Mouse (Mus musculus) right cerebral cortex, adult 18-20 months (tissue): ENCODE data around the gene Gemin5.
A peak's percentile ranks its signal among the peaks of the same experiment; 100 is the strongest.
"Not testable (repeated sequence)": the region's sequence is repeated elsewhere in the genome, so short reads cannot be mapped to it uniquely, and the experiment has no call there.

ENCODE experiments used
- DNase-seq: peaks from one replicate; pipeline ENCODE4 v3.0.0; 2022; ENCODE audit warnings: mixed read lengths

The Gemin5 gene

DNA sequence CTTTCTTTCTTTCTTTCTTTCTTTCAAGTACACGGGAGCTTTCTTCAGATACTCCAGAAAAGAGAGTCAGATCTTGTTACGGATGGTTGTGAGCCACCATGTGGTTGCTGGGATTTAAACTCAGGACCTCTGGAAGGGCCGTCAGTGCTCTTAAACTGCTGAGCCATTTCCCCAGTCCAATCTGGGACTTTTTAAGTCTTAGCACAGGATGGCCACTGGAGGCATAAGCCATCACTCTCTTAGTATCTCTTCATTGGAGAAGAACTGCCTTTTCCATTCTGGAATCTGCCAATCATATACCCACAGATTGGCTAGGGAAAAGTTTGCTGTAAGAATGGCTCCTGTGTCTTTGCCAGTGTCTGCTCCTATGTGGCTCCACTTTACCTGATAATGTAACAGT lies 61.3 kb downstream of the Gemin5 start:
- no peak for DNase-seq

DNA sequence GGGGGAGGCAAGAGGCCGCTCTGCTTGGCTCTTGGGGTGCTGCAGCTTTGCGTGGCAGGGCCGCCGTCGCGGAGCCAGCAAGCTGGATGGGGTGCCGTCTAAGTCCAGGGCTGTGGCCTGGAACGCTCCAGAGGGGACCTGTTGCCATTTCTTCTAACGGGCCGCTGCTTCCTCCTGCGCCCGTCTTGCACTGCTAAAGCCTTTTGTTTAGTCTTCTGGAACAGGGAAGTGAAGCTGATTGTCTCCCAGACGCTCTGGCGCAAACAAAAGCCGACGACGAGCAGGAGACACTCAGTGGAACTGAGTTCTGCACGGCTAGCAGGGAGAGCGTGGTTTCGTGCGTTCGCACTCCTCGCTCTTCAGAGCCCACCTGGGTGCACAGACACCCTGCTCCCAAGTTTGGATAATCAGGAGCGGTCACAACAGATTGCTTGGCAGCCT lies 64.0 kb downstream of the Gemin5 start:
- DNase-seq = no peak

- DNase-seq = peak; percentile 99
Measured at GRCm38 (mm10) chr11:58103697-58104306, 64.5 kb downstream of the Gemin5 start, which contains the start of gene Cnot8. Gene Cnot8 (plus strand): TSS chr11:58104153.

- peak; percentile 8 for DNase-seq
Measured at GRCm38 (mm10) chr11:58103344-58103653, 65.0 kb downstream of the Gemin5 start.

DNA sequence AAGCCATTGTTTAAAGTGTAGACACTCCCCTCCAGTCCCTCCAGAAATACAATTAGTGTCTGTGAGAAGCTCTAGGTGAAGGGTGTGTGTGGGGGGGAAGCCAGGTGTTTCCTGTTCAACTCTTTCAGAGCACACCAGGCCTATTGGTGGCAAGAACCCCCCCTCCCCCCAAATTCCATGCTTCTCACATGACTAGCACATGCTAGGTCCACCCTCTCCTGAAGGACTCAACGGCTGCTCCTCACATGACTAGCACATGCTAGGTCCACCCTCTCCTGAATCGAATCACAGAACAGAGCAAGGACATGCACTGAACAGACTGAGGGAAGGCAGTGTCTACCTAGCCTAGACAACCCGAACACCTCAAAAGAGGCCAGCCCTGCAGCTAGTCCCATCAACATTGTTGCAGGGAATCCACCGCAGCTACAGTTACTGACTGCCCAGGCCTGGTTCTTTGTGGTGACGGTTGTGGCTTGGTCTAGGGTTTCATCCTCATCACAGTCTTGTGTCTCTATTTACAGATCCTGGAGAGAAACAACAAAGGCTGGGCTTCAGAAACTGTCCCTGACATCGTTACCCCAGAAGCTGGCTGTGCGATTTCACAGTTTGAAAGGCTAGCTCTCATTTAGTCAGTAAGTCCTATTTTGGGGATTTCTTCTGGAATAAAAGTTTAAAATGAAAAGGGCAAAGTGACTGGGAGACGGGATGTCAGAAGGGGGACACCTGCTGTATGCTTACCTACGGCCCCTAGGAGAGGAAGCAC lies 65.6 kb downstream of the Gemin5 start:
- DNase-seq = no peak

DNA sequence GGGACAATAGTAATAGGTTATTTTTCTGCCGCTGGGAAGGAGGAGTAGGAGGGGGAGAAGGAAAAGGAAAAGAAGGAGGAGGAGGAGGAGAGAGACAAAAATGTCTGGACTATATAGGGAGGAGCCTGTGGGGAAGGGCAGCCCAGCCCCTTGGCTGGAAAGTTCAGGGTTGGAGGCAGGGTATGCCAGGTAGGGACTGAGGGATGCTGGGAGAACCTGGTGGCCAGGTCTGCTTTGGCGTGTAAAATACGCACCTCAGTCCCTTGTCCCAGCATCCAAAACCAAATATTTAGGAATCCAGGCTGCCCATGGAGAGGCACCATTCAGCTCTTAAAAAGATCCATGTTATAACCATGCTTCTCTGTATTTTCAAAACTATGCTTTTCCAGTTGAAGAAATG lies 66.2 kb downstream of the Gemin5 start:
- DNase-seq = no peak

- no peak for DNase-seq
Measured at GRCm38 (mm10) chr11:58101194-58101720, 67.1 kb downstream of the Gemin5 start.

- no peak for DNase-seq
Measured at GRCm38 (mm10) chr11:58100006-58100405, 68.3 kb downstream of the Gemin5 start.

- not testable (repeated sequence) for DNase-seq
Measured at GRCm38 (mm10) chr11:58098366-58098720, 70.0 kb downstream of the Gemin5 start.

DNA sequence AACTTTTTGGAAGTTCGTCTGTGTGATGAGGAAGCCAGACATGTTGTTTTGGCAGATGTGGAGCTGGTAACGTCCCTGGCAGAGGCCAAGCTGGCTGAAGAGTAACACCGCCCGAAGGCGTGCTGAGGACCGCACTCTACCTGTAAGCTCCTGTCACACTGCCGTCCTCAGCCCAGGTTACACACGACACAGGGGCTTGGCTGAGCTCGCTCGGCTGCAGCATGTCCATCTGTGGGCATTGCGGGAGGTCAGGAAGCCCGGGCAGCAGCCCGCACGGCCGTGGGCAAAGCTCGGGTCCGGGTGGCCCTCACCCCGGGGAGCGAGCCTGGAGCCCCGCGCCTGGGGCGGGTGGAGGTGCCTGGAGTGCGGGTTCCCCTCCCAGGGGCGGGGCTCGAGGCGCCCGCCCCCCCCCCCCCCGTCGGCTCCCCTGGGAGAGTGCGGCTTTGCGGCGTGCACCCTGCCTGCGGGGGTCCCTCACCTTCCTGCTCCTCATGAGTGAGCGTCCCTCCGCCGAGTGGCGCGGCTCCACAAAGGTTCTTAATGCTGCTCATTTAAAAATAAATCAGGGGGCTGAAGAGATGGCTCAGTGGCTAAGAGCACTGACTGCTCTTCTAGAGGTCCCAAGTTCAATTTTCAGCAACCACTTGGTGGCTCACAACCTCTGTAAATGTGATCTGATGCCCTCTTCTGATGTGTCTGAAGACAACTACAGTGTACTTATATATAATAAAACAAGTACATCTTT lies 70.5 kb downstream of the Gemin5 start:
- no peak for DNase-seq

DNA sequence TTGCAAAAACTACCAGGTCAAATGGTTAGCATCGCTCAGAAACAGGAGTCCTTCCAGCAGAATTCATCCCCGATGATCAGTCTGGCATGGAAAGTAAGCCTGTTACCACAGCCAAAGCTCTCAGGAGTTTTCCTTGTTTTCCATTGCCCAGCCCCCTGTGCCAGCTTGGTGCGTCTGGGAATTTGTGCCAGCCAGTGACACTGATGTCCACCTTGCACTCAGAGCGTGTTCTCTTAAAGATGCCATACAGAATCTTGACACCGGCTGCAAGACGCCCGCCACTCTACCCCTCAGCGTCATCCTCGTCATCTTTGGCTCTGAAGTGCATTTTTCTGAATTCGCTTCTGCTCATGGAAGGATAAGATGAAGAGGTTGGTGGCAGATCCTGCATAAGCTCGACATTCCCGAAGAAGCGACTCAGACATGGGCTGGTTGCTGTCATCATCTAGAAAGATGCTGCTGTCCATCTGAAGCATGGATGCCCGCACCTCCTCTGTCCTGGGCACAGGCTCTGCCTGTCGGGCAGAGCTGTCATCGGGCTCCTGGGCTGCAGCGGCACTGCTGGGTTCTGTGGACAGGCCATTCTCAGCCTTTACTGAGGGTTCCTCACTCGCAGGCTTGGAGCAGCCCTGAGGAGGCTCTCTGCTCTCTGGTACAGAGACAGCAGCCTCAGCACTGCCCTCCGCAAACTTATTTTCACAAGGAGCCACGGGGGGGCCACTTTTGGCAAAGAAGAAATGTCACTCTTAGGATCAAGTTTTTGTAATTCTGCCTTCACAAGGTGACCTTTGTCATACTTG lies 71.3 kb downstream of the Gemin5 start:
- DNase-seq = no peak

DNA sequence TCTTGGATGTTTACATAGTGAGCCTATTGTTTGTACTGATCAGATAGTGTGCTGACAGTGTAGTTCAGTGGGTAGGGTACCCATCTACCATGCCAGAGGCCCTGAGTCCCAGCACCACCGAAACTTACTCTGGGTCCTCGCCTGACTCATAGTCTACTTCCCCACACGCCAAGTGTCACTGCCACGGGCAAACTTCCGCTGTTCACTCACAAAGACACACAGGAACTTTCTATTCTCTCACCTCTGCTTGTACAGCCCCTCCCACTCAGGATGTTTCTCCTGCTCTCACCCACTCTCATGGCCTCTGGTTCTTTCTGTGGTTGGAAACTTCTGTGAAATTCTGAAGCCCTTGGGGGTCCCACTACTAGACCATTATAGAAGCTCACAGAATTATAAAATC lies 72.2 kb downstream of the Gemin5 start:
- DNase-seq = no peak

DNA sequence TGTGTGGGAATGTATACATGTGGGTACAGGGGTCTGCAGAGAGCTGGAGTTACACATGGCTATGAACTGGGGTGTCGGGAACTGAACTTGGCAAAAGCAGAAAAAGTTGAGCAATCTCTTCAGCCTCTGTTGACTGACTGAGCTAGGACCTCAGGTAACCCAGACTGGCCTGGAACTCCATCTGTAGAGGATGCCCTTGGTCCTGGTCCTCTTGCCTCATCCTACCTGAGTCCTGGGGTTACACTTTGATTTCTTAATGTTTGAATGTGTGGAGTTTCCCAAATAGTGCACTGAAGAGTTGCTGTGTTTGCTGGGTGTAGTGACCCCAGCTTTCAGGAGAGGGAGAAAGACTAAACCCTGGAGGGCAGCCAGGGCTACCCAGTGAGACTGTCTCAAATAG lies 72.8 kb downstream of the Gemin5 start:
- DNase-seq = no peak

- DNase-seq = no peak
Measured at GRCm38 (mm10) chr11:58094766-58095165, 73.6 kb downstream of the Gemin5 start.

- no peak for DNase-seq
Measured at GRCm38 (mm10) chr11:58093021-58093528, 75.3 kb downstream of the Gemin5 start, which contains the start of gene Gm12248. Gene Gm12248 (minus strand): TSS chr11:58093134.

DNA sequence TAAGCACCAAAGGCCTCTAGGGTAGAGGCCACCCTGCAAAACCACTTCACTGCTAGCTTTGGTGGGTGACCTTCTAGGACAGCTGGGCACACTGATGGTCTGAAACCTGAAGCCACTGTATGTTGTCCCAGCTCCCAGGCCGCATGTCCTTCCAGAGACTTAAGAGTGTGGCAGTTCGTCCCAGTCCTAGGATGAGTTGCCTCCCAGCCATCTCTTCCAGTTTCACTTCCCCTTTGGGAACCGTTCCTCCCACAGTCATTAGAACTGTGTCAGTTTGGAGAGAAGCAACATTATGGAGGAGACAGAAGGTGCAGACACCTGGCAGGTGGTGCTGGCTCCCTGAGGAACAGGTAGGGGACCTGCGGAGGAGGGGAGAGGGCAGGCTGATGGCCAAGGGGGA lies 75.8 kb downstream of the Gemin5 start:
- no peak for DNase-seq

- DNase-seq = no peak
Measured at GRCm38 (mm10) chr11:58081716-58082115, 86.6 kb downstream of the Gemin5 start.

DNA sequence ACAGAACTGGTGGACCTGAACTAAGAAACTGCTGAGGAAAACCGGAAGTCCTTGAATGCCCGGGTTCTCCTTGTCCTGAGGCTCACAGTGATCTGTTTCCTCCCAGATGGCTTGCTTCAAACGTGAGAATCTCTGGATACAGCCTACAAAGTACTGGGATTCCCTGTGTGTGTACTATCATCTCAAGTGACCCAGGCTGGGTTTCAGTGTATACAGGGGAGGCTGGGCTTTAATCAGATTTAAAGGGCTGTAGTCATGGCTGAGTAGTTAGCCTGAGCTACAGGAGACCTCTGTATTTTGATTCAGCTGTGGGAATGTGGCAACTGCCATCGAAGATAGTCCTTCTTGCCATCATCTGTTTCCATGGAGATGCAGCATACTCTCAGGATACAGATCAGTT lies 91.1 kb downstream of the Gemin5 start:
- DNase-seq = no peak

GRCm38 (mm10) chr11:58072978-58073377 lies 95.4 kb downstream of the Gemin5 start:
- no peak for DNase-seq
